Mouse (Mus musculus) macrophage (primary cell): ENCODE results near the gene Hypk. TPM values are rescaled to one million over a fixed set of nuclear protein-coding genes. Genes with fewer than 3 reads are reported as not detected.
A peak's percentile ranks its signal among the peaks of the same experiment; 100 is the strongest.
"Not testable (repeated sequence)": the region's sequence is repeated elsewhere in the genome, so short reads cannot be mapped to it uniquely, and the experiment has no call there.

Experiments
- H3K27ac ChIP-seq: fragments of 350-480 bp; formaldehyde crosslinking; 2 replicates; pipeline ENCODE4 v1.9.0; 2021
- H3K36me3 ChIP-seq: fragments of 350-480 bp; formaldehyde crosslinking; 2 replicates; pipeline ENCODE4 v1.9.0; 2021; ENCODE audit errors: inconsistent target
- H3K4me3 ChIP-seq: fragments of 350-480 bp; formaldehyde crosslinking; 2 replicates; pipeline ENCODE4 v1.9.0; 2021; ENCODE audit errors: inconsistent target
- H3K79me2 ChIP-seq: fragments of 350-480 bp; formaldehyde crosslinking; 2 replicates; pipeline ENCODE4 v1.9.0; 2021; ENCODE audit errors: inconsistent target
- WGBS: methylation state at CpG from one replicate; pipeline ENCODE4 v1.1.7; 2026; ENCODE audit warnings: inconsistent platforms; ENCODE audit not compliant: missing documents; 5-methylcytosine and 5-hydroxymethylcytosine counted together
- polyA plus RNA-seq: library from polyadenylated mRNA; stranded (reverse); fragments of 250-400 nt; gene quantifications from 3 replicates; pipeline ENCODE4 v1.2.4, GENCODE M21; 2018; ENCODE audit warnings: inconsistent platforms

Gene Hypk
- polyA plus RNA-seq, 1 experiment from 2014 or later = 13.5 TPM

- H3K36me3 ChIP-seq = not testable (repeated sequence)
- WGBS = 2% methylated on average over 20 of the region's 42 CpGs
- H3K27ac ChIP-seq = peak within 1 kb of the TSS; percentile 64
- H3K79me2 ChIP-seq = peaks cover 75% of the 10 kb centered on the region
- H3K4me3 ChIP-seq = peak within 1 kb of the TSS; percentile 69
Observed at GRCm38 (mm10) chr2:121505942-121506882, 53.1 kb downstream of the Hypk start, which contains the start of the genes Mfap1a and Wdr76. Gene Mfap1a, minus strand, starts transcription at chr2:121506665. Gene Wdr76, plus strand, starts transcription at chr2:121506723.

DNA sequence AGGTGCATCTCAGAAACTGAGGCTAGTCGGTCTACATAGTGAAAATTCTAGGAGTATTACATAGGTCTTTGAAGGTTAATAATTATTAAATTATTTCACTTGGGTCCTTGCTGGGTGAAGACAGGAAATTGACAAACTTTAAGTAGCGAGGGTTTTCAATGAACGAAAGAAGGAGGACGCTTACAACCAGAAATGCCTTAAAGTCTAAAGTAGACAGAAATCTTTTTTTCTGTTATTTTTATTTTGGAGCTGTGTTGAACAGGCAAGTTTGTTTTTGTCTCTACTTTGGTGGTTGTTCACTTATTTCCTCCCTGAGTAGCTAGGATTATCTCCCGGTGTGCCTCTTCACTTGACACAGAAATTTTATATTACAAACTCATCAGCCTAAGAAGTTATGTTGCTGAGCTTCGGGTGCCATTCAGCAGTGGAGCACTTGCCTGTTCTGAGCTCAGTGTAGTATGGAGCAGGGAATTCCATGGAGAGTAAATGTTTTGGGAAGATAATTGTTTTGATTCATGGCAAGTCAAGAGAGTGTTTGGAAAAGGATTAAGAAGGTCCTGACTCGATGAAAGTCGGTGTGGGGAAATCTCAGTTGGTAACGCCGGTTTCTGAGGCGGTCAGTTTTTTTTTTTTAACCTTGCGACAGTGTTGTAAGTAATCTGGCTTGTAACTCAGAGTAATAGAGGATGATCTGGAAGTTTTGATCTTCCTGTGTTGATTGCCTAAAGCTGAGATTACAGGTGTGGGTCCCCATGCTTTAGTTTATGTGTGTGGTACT is 54.3 kb downstream of the Hypk start:
- H3K4me3 ChIP-seq = peak overlapping the region; percentile 69
- no peaks in the 10 kb centered on the region for H3K36me3 ChIP-seq
- H3K27ac ChIP-seq = peak overlapping the region; percentile 64
- WGBS = 5% methylated on average over 12 of the region's 12 CpGs
- peaks cover 75% of the 10 kb centered on the region for H3K79me2 ChIP-seq

DNA sequence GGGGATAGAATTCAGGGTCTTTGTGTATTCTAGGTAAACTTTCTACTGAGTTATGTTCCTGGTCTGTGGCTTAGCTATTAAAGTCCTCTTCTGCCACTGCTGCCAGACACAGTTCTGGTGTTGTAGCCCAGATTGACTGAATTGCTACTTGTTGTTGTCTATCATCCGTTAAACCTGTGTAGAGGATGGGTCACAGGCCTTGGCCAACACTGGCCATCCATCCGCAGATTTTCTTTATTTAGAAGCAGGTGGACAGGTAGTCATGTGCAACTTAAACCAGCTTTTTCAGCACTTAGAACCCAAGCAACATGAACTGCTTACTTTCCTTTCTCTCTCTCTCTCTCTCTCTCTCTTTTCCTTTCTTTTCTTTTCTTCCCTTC is 54.9 kb downstream of the Hypk start:
- Histone ChIP-seq H3K27ac (no peak overlapping the region), H3K36me3 (no peaks in the 10 kb centered on the region), H3K4me3 (peak overlapping the region; percentile 69), H3K79me2 (peaks cover 73% of the 10 kb centered on the region)
- WGBS = 83% methylated on average over 2 of the region's 2 CpGs

Other genes with a start within 250 kb of the Hypk start
- 8.6 to 12.8 TPM (median 10.5 TPM) in 3 replicates for gene Trp53bp1, start 181.9 kb upstream of the Hypk start, polyA plus RNA-seq
- 0.02 to 0.24 TPM in 2 of 3 replicates, not detected in the other for gene Map1a, start 163.7 kb upstream of the Hypk start, polyA plus RNA-seq
- gene Ppip5k1, start 97.9 kb upstream of the Hypk start, polyA plus RNA-seq = 9.7 to 11.8 TPM (median 10.4 TPM) in 3 replicates
- gene Ckmt1, start 95.6 kb upstream of the Hypk start, polyA plus RNA-seq = not detected in 3 replicates
- not detected in 3 replicates for gene Strc, start 66.1 kb upstream of the Hypk start, polyA plus RNA-seq
- gene Pdia3, start 39.5 kb upstream of the Hypk start, polyA plus RNA-seq = 359 to 654 TPM (median 440 TPM) in 3 replicates
- 0.42 to 0.65 TPM (median 0.48 TPM) in 3 replicates for gene Catsper2, start 39.5 kb upstream of the Hypk start, polyA plus RNA-seq
- 0.10 to 0.13 TPM in 2 of 3 replicates, not detected in the other for gene Ell3, start 9.0 kb upstream of the Hypk start, polyA plus RNA-seq
- gene Serf2, start 4.1 kb upstream of the Hypk start, polyA plus RNA-seq = 394 to 858 TPM (median 784 TPM) in 3 replicates
- 0.15 to 0.50 TPM in 2 of 3 replicates, not detected in the other for gene Serinc4, start 3.5 kb downstream of the Hypk start, polyA plus RNA-seq
- gene Mfap1b, start 20.8 kb downstream of the Hypk start, polyA plus RNA-seq = 30.4 to 59.5 TPM (median 36.3 TPM) in 3 replicates
- 25.0 to 47.6 TPM (median 28.9 TPM) in 3 replicates for gene Mfap1a, start 53.4 kb downstream of the Hypk start, polyA plus RNA-seq
- 3.4 to 10.8 TPM (median 3.4 TPM) in 3 replicates for gene Wdr76, start 53.4 kb downstream of the Hypk start, polyA plus RNA-seq